Mouse (Mus musculus): ENCODE results near the gene Pabpc1l. TPM values are rescaled to one million over a fixed set of nuclear protein-coding genes. Genes with fewer than 3 reads are reported as not detected.

Pabpc1l gene
- total RNA-seq (2012; rRNA removed) = 0.42 and 0.76 TPM in 2 replicates
- total RNA-seq (2014; rRNA removed) = 0.47 and 0.55 TPM in 2 replicates
- polyA plus RNA-seq (2012; ENCODE audit: insufficient read length, low read depth) = 0.96 and 2.0 TPM in 2 replicates

- no peak within 1 kb of the TSS for H3K9ac ChIP-seq (ENCODE audit: insufficient read depth, low read depth)
- dilution Hi-C loops (cut with MboI; ENCODE audit: extremely low pct_ligation_motif_present, extremely low pct_unique_long_range_greater_than_20kb, low sequenced_read_pairs) = no loop called here
- H3K79me2 ChIP-seq (replicated peaks; ENCODE audit: control insufficient read depth, extremely low read depth, insufficient read depth, poor library complexity, severe bottlenecking) = no peaks in the 10 kb centered on the region
- no peak within 1 kb of the TSS for H3K27ac ChIP-seq (ENCODE audit: insufficient read depth, low read depth)
- no peak within 1 kb of the TSS for H3K4me3 ChIP-seq (replicated peaks in 1 of 3; ENCODE audit: low read depth in 2 of 3, low read length in 2 of 3, poor library complexity in 1 of 3)
- H3K36me3 ChIP-seq (replicated peaks in 1 of 2; ENCODE audit: control insufficient read depth in 1 of 2, insufficient read depth in 1 of 2, low read length in 1 of 2) = peaks cover 0 to 4% of the 10 kb centered on the region in 2 experiments
- H3K4me1 ChIP-seq (ENCODE audit: control insufficient read depth in 1 of 2, insufficient read depth in 2 of 2) = no peaks in the 10 kb centered on the region
- no peak for TF ChIP-seq MXI1 (IDR thresholded peaks at IDR 0.05; ENCODE audit: low read depth, low read length)
- no peak for TF ChIP-seq POLR2A (IDR thresholded peaks at IDR 0.05; ENCODE audit: low read depth, low read length)
- no peak for TF ChIP-seq TBP (conservative IDR thresholded peaks at IDR 0.05; ENCODE audit: low read depth, low read length)
- TF ChIP-seq MAX (IDR thresholded peaks at IDR 0.05; ENCODE audit: low read length) = no peak
- TF ChIP-seq ZMIZ1 (IDR thresholded peaks at IDR 0.05; ENCODE audit: low read depth, low read length) = no peak
- no peak for TF ChIP-seq NRF1 (IDR thresholded peaks at IDR 0.05; ENCODE audit: low read depth, low read length)
- no peak for TF ChIP-seq JUND (conservative IDR thresholded peaks at IDR 0.05; ENCODE audit: low read depth, low read length)
- TF ChIP-seq MYC (IDR thresholded peaks at IDR 0.05; ENCODE audit: low read depth, low read length) = no peak
- TF ChIP-seq BHLHE40 (IDR thresholded peaks at IDR 0.05; ENCODE audit: low read depth, low read length) = no peak
- TF ChIP-seq ZNF384 (IDR thresholded peaks at IDR 0.05; ENCODE audit: low read depth, low read length) = no peak
- no peak for TF ChIP-seq SIN3A (IDR thresholded peaks at IDR 0.05; ENCODE audit: low read length)
- no peak for TF ChIP-seq SMC3 (IDR thresholded peaks at IDR 0.05; ENCODE audit: low read depth, low read length)
- no peak for TF ChIP-seq ETS1 (conservative IDR thresholded peaks at IDR 0.05; ENCODE audit: low read depth, low read length)
- no peak for TF ChIP-seq MAZ (IDR thresholded peaks at IDR 0.05; ENCODE audit: low read depth, low read length)
- TF ChIP-seq ZC3H11A (IDR thresholded peaks at IDR 0.05; ENCODE audit: low read depth, low read length) = no peak
- no peak for TF ChIP-seq MAFK (IDR thresholded peaks at IDR 0.05; ENCODE audit: insufficient replicate concordance, low read length)
- TF ChIP-seq USF2 (conservative IDR thresholded peaks at IDR 0.05; ENCODE audit: low read depth, low read length) = no peak
- no peak for TF ChIP-seq TCF12 (IDR thresholded peaks at IDR 0.05; ENCODE audit: low read depth, low read length)
- DNase-seq (ENCODE audit: extremely low read depth) = no peak
- in situ Hi-C loops (cut with MboI; ENCODE audit: low pct_ligation_motif_present, low pct_unique_long_range_greater_than_20kb, low sequenced_read_pairs) = no loop called here
- no peaks in the 10 kb centered on the region for H3K9me3 ChIP-seq (replicated peaks; ENCODE audit: low read length)
- H3K27me3 ChIP-seq (replicated peaks) = no peaks in the 10 kb centered on the region
- H3K4me2 ChIP-seq (ENCODE audit: insufficient read depth, low read depth, poor library complexity, severe bottlenecking) = no peak within 1 kb of the TSS
Observed at GRCm38 (mm10) chr2:164025150-164025549, at the start of gene Pabpc1l. TSS of gene Pabpc1l (plus strand) at chr2:164025450.

- dilution Hi-C loops (cut with MboI; ENCODE audit: extremely low pct_ligation_motif_present, extremely low pct_unique_long_range_greater_than_20kb, low sequenced_read_pairs) (no loop called here), in situ Hi-C loops (cut with MboI; ENCODE audit: low pct_ligation_motif_present, low pct_unique_long_range_greater_than_20kb, low sequenced_read_pairs) (no loop called here)
- H3K79me2 ChIP-seq (replicated peaks; ENCODE audit: control insufficient read depth, extremely low read depth, insufficient read depth, poor library complexity, severe bottlenecking) = no peaks in the 10 kb centered on the region
- H3K4me2 ChIP-seq (ENCODE audit: insufficient read depth, low read depth, poor library complexity, severe bottlenecking) = no peak overlapping the region
- DNase-seq (ENCODE audit: extremely low read depth) = no peak
- no peaks in the 10 kb centered on the region for H3K36me3 ChIP-seq (replicated peaks in 1 of 2; ENCODE audit: control insufficient read depth in 1 of 2, insufficient read depth in 1 of 2, low read length in 1 of 2)
- H3K4me3 ChIP-seq (replicated peaks in 1 of 3; ENCODE audit: low read depth in 2 of 3, low read length in 2 of 3, poor library complexity in 1 of 3) = no peak overlapping the region
- no peak for TF ChIP-seq MYC (IDR thresholded peaks at IDR 0.05; ENCODE audit: low read depth, low read length)
- no peak for TF ChIP-seq PAX5 (IDR thresholded peaks at IDR 0.05; ENCODE audit: low read length)
- TF ChIP-seq EP300 (IDR thresholded peaks at IDR 0.05; ENCODE audit: low read length) = no peak
- no peak for TF ChIP-seq MEF2A (IDR thresholded peaks at IDR 0.05; ENCODE audit: borderline replicate concordance, low read depth, low read length)
- no peak for TF ChIP-seq ZNF384 (IDR thresholded peaks at IDR 0.05; ENCODE audit: low read depth, low read length)
- no peak for TF ChIP-seq POLR2AphosphoS2 (IDR thresholded peaks at IDR 0.05; ENCODE audit: low read depth, low read length)
- TF ChIP-seq POLR2A (IDR thresholded peaks at IDR 0.05; ENCODE audit: low read depth, low read length) = no peak
- no peak for TF ChIP-seq MXI1 (IDR thresholded peaks at IDR 0.05; ENCODE audit: low read depth, low read length)
- TF ChIP-seq ZC3H11A (IDR thresholded peaks at IDR 0.05; ENCODE audit: low read depth, low read length) = no peak
- TF ChIP-seq NELFE (IDR thresholded peaks at IDR 0.05; ENCODE audit: low read depth, low read length) = no peak
- TF ChIP-seq RCOR1 (conservative IDR thresholded peaks at IDR 0.05; ENCODE audit: low read depth, low read length) = no peak
- no peak for TF ChIP-seq IRF4 (IDR thresholded peaks at IDR 0.05; ENCODE audit: low read depth, low read length)
- TF ChIP-seq TCF12 (IDR thresholded peaks at IDR 0.05; ENCODE audit: low read depth, low read length) = no peak
- no peak for TF ChIP-seq ZKSCAN1 (IDR thresholded peaks at IDR 0.05; ENCODE audit: borderline replicate concordance, low read depth, low read length)
- no peak overlapping the region for H3K9ac ChIP-seq (ENCODE audit: insufficient read depth, low read depth)
- H3K4me1 ChIP-seq (ENCODE audit: control insufficient read depth in 1 of 2, insufficient read depth in 2 of 2) = peaks cover 0 to 3% of the 10 kb centered on the region in 2 experiments; a peak in 1 of 4 replicates
- H3K9me3 ChIP-seq (replicated peaks; ENCODE audit: low read length) = peaks cover 18% of the 10 kb centered on the region
- H3K27ac ChIP-seq (ENCODE audit: insufficient read depth, low read depth) = no peak overlapping the region
- peaks cover 15% of the 10 kb centered on the region for H3K27me3 ChIP-seq (replicated peaks)
Observed at GRCm38 (mm10) chr2:163976448-163976847, 48.8 kb upstream of the Pabpc1l start.

All from CH12.LX (cell line).